Mouse (Mus musculus): ENCODE measurements around the gene St13. TPM values are rescaled to one million over a fixed set of nuclear protein-coding genes. Genes with fewer than 3 reads are reported as not detected.

Gene St13
- polyA plus RNA-seq, 1 experiment from 2014 or later = 192 TPM

Other genes with a start within 250 kb of the St13 start
- 22.6 and 28.3 TPM in 2 replicates for gene Mrtfa, start 209.3 kb downstream of the St13 start, polyA plus RNA-seq (2015; fragmentation: Nextera tagmentation; extraction: Ambion mirVana)
- 0.99 and 1.3 TPM in 2 replicates for gene Mchr1, start 164.6 kb downstream of the St13 start, polyA plus RNA-seq (2015; fragmentation: Nextera tagmentation; extraction: Ambion mirVana)
- gene Slc25a17, start 39.3 kb downstream of the St13 start, polyA plus RNA-seq (2015; fragmentation: Nextera tagmentation; extraction: Ambion mirVana) = 134 and 148 TPM in 2 replicates
- gene Xpnpep3, start 61 bp upstream of the St13 start, polyA plus RNA-seq (2015; fragmentation: Nextera tagmentation; extraction: Ambion mirVana) = 10.9 and 13.9 TPM in 2 replicates
- 1.3 and 3.4 TPM in 2 replicates for gene Dnajb7, start 8.2 kb upstream of the St13 start, polyA plus RNA-seq (2015; fragmentation: Nextera tagmentation; extraction: Ambion mirVana)
- gene Rbx1, start 66.2 kb upstream of the St13 start, polyA plus RNA-seq (2015; fragmentation: Nextera tagmentation; extraction: Ambion mirVana) = 423 and 428 TPM in 2 replicates
- 15.2 and 20.9 TPM in 2 replicates for gene Ep300, start 185.3 kb upstream of the St13 start, polyA plus RNA-seq (2015; fragmentation: Nextera tagmentation; extraction: Ambion mirVana)

Data from kidney, embryonic 16.5 days (tissue).